Mouse (Mus musculus) liver, adult 2 months (tissue): ENCODE results near the gene Kdm4a. TPM values are rescaled to one million over a fixed set of nuclear protein-coding genes. Genes with fewer than 3 reads are reported as not detected.
A peak's percentile ranks its signal among the peaks of the same experiment; 100 is the strongest.

Experiments
- DNase-seq: peaks from one replicate; pipeline ENCODE4 v3.0.0-alpha.2; 2011; ENCODE audit warnings: low read depth, low spot score; ENCODE audit errors: extremely low read depth
- H3K27ac ChIP-seq: fragments of 200-500 bp; replicated peaks from 2 replicates; pipeline ENCODE4 v1.5.1; 2012; ENCODE audit warnings: low read depth, mild to moderate bottlenecking, control low read depth, inconsistent platforms, low read length; ENCODE audit not compliant: insufficient read depth
- H3K27me3 ChIP-seq: fragments of 200-500 bp; 2 replicates; pipeline ENCODE4 v1.6.1; 2012; ENCODE audit warnings: mild to moderate bottlenecking, moderate library complexity, low read length, inconsistent platforms; ENCODE audit not compliant: control insufficient read depth, insufficient read depth
- H3K36me3 ChIP-seq: fragments of 200-500 bp; 2 replicates; pipeline ENCODE4 v1.6.1; 2012; ENCODE audit warnings: low read length, inconsistent platforms; ENCODE audit not compliant: control insufficient read depth, insufficient read depth
- H3K4me1 ChIP-seq: fragments of 200-500 bp; 2 replicates; pipeline ENCODE4 v1.6.1; 2011; ENCODE audit warnings: low read length; ENCODE audit not compliant: control insufficient read depth, insufficient read depth
- H3K4me3 ChIP-seq: fragments of 200-500 bp; 2 replicates; pipeline ENCODE4 v1.5.1; 2011; ENCODE audit warnings: low read depth, mild to moderate bottlenecking, control low read depth, low read length, moderate library complexity; ENCODE audit not compliant: insufficient read depth
- H3K79me2 ChIP-seq: fragments of 200-500 bp; 2 replicates; pipeline ENCODE4 v1.6.1; 2012; ENCODE audit warnings: inconsistent platforms, mild to moderate bottlenecking, low read length, moderate library complexity; ENCODE audit not compliant: control insufficient read depth, insufficient read depth
- H3K9ac ChIP-seq: fragments of 200-500 bp; 2 replicates; pipeline ENCODE4 v1.6.1; 2012; ENCODE audit warnings: low read depth, mild to moderate bottlenecking, control low read depth, inconsistent platforms, low read length
- CTCF ChIP-seq: fragments of 200-500 bp; IDR thresholded peaks from 2 replicates; pipeline ENCODE4 v1.5.1; 2011; ENCODE audit warnings: low read depth, low read length, control low read depth
- POLR2A ChIP-seq: fragments of 200-500 bp; IDR thresholded peaks from 2 replicates; pipeline ENCODE4 v1.6.1; 2011; ENCODE audit warnings: low read length, control low read depth; ENCODE audit not compliant: insufficient read depth; ENCODE audit errors: extremely low read depth
- WGBS: fragments of 180-500 bp; shearing (Covaris S2); methylation state at CpG from one replicate; pipeline ENCODE4 v1.1.7; 2018; 5-methylcytosine and 5-hydroxymethylcytosine counted together
- polyA plus RNA-seq: library from polyadenylated mRNA; depleted of rRNA; stranded (reverse); fragments of >200 nt; gene quantifications from 2 replicates; pipeline ENCODE4 v1.2.3, GENCODE M21; 2012
- total RNA-seq: library from RNA; depleted of rRNA; stranded (reverse); fragments of >200 nt; gene quantifications from 2 replicates; pipeline ENCODE4 v1.2.3, GENCODE M21; 2014

Gene Kdm4a
- total and polyA plus RNA-seq, 2 experiments: 10.5 to 15.3 TPM

GRCm38 (mm10) chr4:118219487-118219886, 39.6 kb upstream of the Kdm4a start:
- TF ChIP-seq CTCF: no peak
- no peak for TF ChIP-seq POLR2A
- Histone ChIP-seq H3K27me3 (no peaks in the 10 kb centered on the region), H3K36me3 (peaks cover 8% of the 10 kb centered on the region; the same call in 1 of the 2 replicates), H3K4me3 (no peak overlapping the region), H3K4me1 (peaks cover 22% of the 10 kb centered on the region), H3K79me2 (no peaks in the 10 kb centered on the region), H3K27ac (no peak overlapping the region), H3K9ac (no peak overlapping the region)
- DNase-seq: no peak
- 93% methylated on average over 6 of the region's 6 CpGs for WGBS

- peaks cover 22% of the 10 kb centered on the region for H3K4me1 ChIP-seq
- 48% methylated on average over 5 of the region's 5 CpGs for WGBS
- peak overlapping the region; percentile 75 for H3K27ac ChIP-seq
- H3K9ac ChIP-seq: 0 out of 2 replicates have a peak overlapping the region, but pooled peaks have one; percentile 36
- peaks cover 8% of the 10 kb centered on the region; the same call in 1 of the 2 replicates for H3K36me3 ChIP-seq
- TF ChIP-seq POLR2A (no peak), CTCF (no peak)
- peak; percentile 92 for DNase-seq
- H3K27me3 ChIP-seq: no peaks in the 10 kb centered on the region
- H3K79me2 ChIP-seq: no peaks in the 10 kb centered on the region
- no peak overlapping the region for H3K4me3 ChIP-seq
Measured at GRCm38 (mm10) chr4:118218521-118218920, 38.7 kb upstream of the Kdm4a start.

- peak; percentile 84 for DNase-seq
- H3K79me2 ChIP-seq: no peaks in the 10 kb centered on the region
- H3K4me3 ChIP-seq: no peak overlapping the region
- no peak for TF ChIP-seq POLR2A
- TF ChIP-seq CTCF: peak; percentile 98
- no peaks in the 10 kb centered on the region for H3K27me3 ChIP-seq
- 51% methylated on average over 17 of the region's 17 CpGs for WGBS
- H3K27ac ChIP-seq: peak overlapping the region; percentile 6
- peaks cover 8% of the 10 kb centered on the region; the same call in 1 of the 2 replicates for H3K36me3 ChIP-seq
- H3K4me1 ChIP-seq: peaks cover 22% of the 10 kb centered on the region
- H3K9ac ChIP-seq: 0 out of 2 replicates have a peak overlapping the region, but pooled peaks have one; percentile 4
Measured at GRCm38 (mm10) chr4:118216726-118217595, 37.1 kb upstream of the Kdm4a start.

DNA sequence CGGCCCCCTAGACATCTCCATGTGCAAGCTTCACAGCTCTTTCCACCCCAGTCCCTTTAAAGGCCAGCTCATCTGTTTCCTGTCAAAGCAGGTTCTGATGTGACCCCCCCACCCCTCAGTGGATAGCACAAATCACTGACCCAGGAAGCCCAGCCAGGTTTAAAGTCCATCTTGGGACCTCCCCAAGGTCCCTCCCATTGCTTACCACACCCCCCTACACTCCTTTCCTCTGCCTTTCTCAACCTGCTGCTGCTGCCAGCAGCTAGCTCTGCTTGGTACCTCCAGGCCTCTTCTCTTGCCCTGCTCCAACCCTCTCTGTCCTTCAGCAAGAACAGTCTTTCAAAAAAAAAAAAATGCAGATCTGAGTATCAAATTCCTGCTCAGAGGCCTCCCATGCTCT, 35.0 kb upstream of the Kdm4a start:
- H3K9ac ChIP-seq: no peak overlapping the region
- no peak overlapping the region for H3K4me3 ChIP-seq
- H3K36me3 ChIP-seq: peaks cover 8% of the 10 kb centered on the region; the same call in 1 of the 2 replicates
- no peak overlapping the region for H3K27ac ChIP-seq
- no peaks in the 10 kb centered on the region for H3K27me3 ChIP-seq
- peaks cover 22% of the 10 kb centered on the region for H3K4me1 ChIP-seq
- no peak for DNase-seq
- 100% methylated on average over 1 of the region's 1 CpGs for whole genome bisulfite sequencing
- TF ChIP-seq POLR2A: no peak
- no peak for TF ChIP-seq CTCF
- H3K79me2 ChIP-seq: no peaks in the 10 kb centered on the region

DNA sequence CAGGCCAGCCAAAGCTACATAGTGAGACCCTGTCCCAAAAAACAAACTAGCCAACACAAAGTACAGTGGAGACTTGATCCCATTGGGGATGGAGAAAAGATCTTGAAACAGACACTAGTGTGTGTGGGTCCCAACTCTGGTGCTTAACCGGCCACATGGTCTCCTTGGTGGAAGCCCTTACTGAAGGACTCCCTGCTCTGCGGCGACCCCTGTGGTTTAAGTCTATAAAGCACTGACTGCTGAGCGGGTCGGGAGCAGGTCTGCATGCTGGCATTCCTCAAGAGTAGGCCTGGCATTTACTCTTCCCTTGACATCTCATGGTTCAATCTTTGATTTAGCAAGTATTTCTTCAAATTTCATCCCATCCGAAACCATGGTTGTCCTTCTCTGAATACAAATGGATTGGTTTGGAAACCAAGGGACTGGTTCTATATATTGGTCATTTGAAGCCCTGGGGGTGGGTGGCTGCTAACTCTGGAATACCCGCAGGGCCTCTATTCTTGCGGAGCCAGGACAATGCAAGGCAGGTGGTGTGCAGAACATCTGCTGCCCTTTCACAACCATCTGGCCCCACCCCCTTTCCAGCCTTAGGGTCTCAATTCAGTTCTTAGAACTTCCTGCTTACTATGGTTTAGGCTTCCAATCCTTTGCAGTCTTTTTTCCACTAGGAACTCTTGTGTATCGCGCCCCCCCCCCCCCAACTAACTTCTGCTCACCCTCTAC, 27.2 kb upstream of the Kdm4a start:
- TF ChIP-seq CTCF (no peak), POLR2A (no peak)
- Histone ChIP-seq H3K79me2 (no peaks in the 10 kb centered on the region), H3K27me3 (no peaks in the 10 kb centered on the region), H3K36me3 (no peaks in the 10 kb centered on the region; the same call in 1 of the 2 replicates), H3K4me3 (no peak overlapping the region), H3K9ac (no peak overlapping the region), H3K4me1 (no peaks in the 10 kb centered on the region), H3K27ac (no peak overlapping the region)
- DNase-seq: no peak
- WGBS: 87% methylated on average over 10 of the region's 10 CpGs

DNA sequence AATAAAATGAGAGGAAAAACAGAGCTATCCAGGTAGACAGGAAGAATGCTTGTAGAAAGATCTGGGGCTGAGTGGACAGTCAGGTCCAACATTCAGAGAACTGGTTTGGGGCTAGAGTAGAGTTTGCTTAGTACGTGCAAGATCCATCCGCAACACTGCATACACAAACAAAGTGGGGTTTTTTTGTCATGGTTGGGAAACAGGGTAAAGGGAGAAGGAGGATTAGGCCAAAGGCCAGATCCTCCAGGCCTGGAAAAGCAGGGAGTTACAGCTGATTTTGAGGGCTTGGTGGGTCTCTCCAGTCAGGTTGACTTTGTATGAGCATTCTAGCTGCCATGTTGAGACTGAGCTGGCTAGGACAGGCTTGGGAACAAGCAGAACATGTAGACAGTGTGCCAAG, 26.1 kb upstream of the Kdm4a start:
- no peak overlapping the region for H3K27ac ChIP-seq
- no peaks in the 10 kb centered on the region for H3K79me2 ChIP-seq
- H3K9ac ChIP-seq: no peak overlapping the region
- no peak for TF ChIP-seq CTCF
- TF ChIP-seq POLR2A: no peak
- H3K4me3 ChIP-seq: no peak overlapping the region
- H3K27me3 ChIP-seq: no peaks in the 10 kb centered on the region
- no peaks in the 10 kb centered on the region for H3K4me1 ChIP-seq
- peak; percentile 46 for DNase-seq
- no peaks in the 10 kb centered on the region; the same call in 1 of the 2 replicates for H3K36me3 ChIP-seq
- WGBS: 39% methylated on average over 2 of the region's 2 CpGs
